Mouse (Mus musculus): ENCODE results near the gene Tmem181a.
"Not testable (repeated sequence)": the region's sequence is repeated elsewhere in the genome, so short reads cannot be mapped to it uniquely, and the experiment has no call there.

Tmem181a gene

GRCm38 (mm10) chr17:6305656-6306270, 49.1 kb downstream of the Tmem181a start:
- DNase-seq (ENCODE audit: extremely low read depth, low read depth), result not testable (repeated sequence)

- not testable (repeated sequence) for DNase-seq (ENCODE audit: extremely low read depth, low read depth)
Measured at GRCm38 (mm10) chr17:6306503-6306902, 49.8 kb downstream of the Tmem181a start.

- not testable (repeated sequence) for DNase-seq (ENCODE audit: extremely low read depth, low read depth)
Measured at GRCm38 (mm10) chr17:6311716-6312115, 55.1 kb downstream of the Tmem181a start.

GRCm38 (mm10) chr17:6312755-6313154, 56.1 kb downstream of the Tmem181a start:
- not testable (repeated sequence) for DNase-seq (ENCODE audit: extremely low read depth, low read depth)

GRCm38 (mm10) chr17:6314493-6314892, 57.8 kb downstream of the Tmem181a start:
- not testable (repeated sequence) for DNase-seq (ENCODE audit: extremely low read depth, low read depth)

GRCm38 (mm10) chr17:6315706-6316105, 59.0 kb downstream of the Tmem181a start:
- DNase-seq (ENCODE audit: extremely low read depth, low read depth), result not testable (repeated sequence)

- not testable (repeated sequence) for DNase-seq (ENCODE audit: extremely low read depth, low read depth)
Measured at GRCm38 (mm10) chr17:6316379-6317126, 59.9 kb downstream of the Tmem181a start.

GRCm38 (mm10) chr17:6317339-6317985, 60.8 kb downstream of the Tmem181a start, which contains the start of gene Dynlt1a:
Gene Dynlt1a, minus strand, starts transcription at chr17:6317500.
- DNase-seq (ENCODE audit: extremely low read depth, low read depth), result peak; percentile 52

GRCm38 (mm10) chr17:6321081-6321777, 64.6 kb downstream of the Tmem181a start:
- DNase-seq (ENCODE audit: extremely low read depth, low read depth), result not testable (repeated sequence)

- not testable (repeated sequence) for DNase-seq (ENCODE audit: extremely low read depth, low read depth)
Measured at GRCm38 (mm10) chr17:6321778-6322101, 65.1 kb downstream of the Tmem181a start.

- not testable (repeated sequence) for DNase-seq (ENCODE audit: extremely low read depth, low read depth)
Measured at GRCm38 (mm10) chr17:6325021-6325420, 68.4 kb downstream of the Tmem181a start.

- not testable (repeated sequence) for DNase-seq (ENCODE audit: extremely low read depth, low read depth)
Measured at GRCm38 (mm10) chr17:6325543-6325942, 68.9 kb downstream of the Tmem181a start.

- DNase-seq (ENCODE audit: extremely low read depth, low read depth), result not testable (repeated sequence)
Measured at GRCm38 (mm10) chr17:6327554-6327953, 70.9 kb downstream of the Tmem181a start.

GRCm38 (mm10) chr17:6328997-6329396, 72.3 kb downstream of the Tmem181a start:
- DNase-seq (ENCODE audit: extremely low read depth, low read depth), result not testable (repeated sequence)

GRCm38 (mm10) chr17:6342606-6343294, 86.1 kb downstream of the Tmem181a start:
- not testable (repeated sequence) for DNase-seq (ENCODE audit: extremely low read depth, low read depth)

- DNase-seq (ENCODE audit: extremely low read depth, low read depth), result not testable (repeated sequence)
Measured at GRCm38 (mm10) chr17:6355256-6355655, 98.6 kb downstream of the Tmem181a start.
